Mouse (Mus musculus) forebrain, embryonic 16.5 days (tissue): Measurements from ENCODE around the gene Scrn2. TPM values are rescaled to one million over a fixed set of nuclear protein-coding genes. Genes with fewer than 3 reads are reported as not detected.

Experiments
- ATAC-seq: fragments of 200-750 bp; cut with Nextera tagmentation; 2 replicates; pipeline ENCODE4 v1.8.0; 2017; ENCODE audit warnings: mild to moderate bottlenecking, moderate library complexity
- H3K27ac ChIP-seq: fragments of 300-500 bp; sonication (generic); 2 replicates; pipeline ENCODE4 v1.5.1; 2014; ENCODE audit warnings: low read length, control low read depth
- H3K27me3 ChIP-seq: fragments of 300-500 bp; sonication (generic); replicated peaks from 2 replicates; pipeline ENCODE4 v1.6.1; 2014; ENCODE audit warnings: low read length; ENCODE audit not compliant: control insufficient read depth, insufficient read depth
- H3K36me3 ChIP-seq: fragments of 300-500 bp; sonication (generic); 2 replicates; pipeline ENCODE4 v1.6.1; 2014; ENCODE audit not compliant: control insufficient read depth, insufficient read depth
- H3K4me1 ChIP-seq: fragments of 300-500 bp; sonication (generic); replicated peaks from 2 replicates; pipeline ENCODE4 v1.6.1; 2014; ENCODE audit warnings: low read length; ENCODE audit not compliant: control insufficient read depth, insufficient read depth
- H3K4me2 ChIP-seq: fragments of 300-500 bp; sonication (generic); 2 replicates; pipeline ENCODE4 v1.6.1; 2014; ENCODE audit warnings: mild to moderate bottlenecking, low read length, control low read depth
- H3K4me3 ChIP-seq: fragments of 300-500 bp; sonication (generic); replicated peaks from 2 replicates; pipeline ENCODE4 v1.5.1; 2014; ENCODE audit warnings: mild to moderate bottlenecking, low read length, control low read depth
- H3K9ac ChIP-seq: fragments of 300-500 bp; sonication (generic); replicated peaks from 2 replicates; pipeline ENCODE4 v1.6.1; 2014; ENCODE audit warnings: low read depth, low read length, control low read depth
- H3K9me3 ChIP-seq: fragments of 300-500 bp; sonication (generic); 2 replicates; pipeline ENCODE4 v1.6.1; 2016; ENCODE audit warnings: low read length; ENCODE audit not compliant: control insufficient read depth
- WGBS: fragments of 180-500 bp; shearing (Covaris S2); extraction: QIAGEN DNeasy Blood & Tissue Kit; methylation state at CpG from one replicate; pipeline ENCODE4 v1.1.7; 2014; 5-methylcytosine and 5-hydroxymethylcytosine counted together
- microRNA-seq: library from miRNA; unstranded; fragments of <30 nt; microRNA quantifications from one replicate; pipeline ENCODE4, GENCODE M21; 2017
- polyA plus RNA-seq: library from polyadenylated mRNA; unstranded; fragments of >200 nt; fragmentation: Nextera tagmentation; extraction: Ambion mirVana; gene quantifications from 2 replicates; pipeline ENCODE4 v1.2.1, GENCODE M21; 2015

Scrn2 gene
- polyA plus RNA-seq, 1 experiment from 2014 or later = 16.2 TPM

- no peak overlapping the region for H3K27ac ChIP-seq
- no peak overlapping the region for H3K9ac ChIP-seq
- H3K9me3 ChIP-seq = no peaks in the 10 kb centered on the region
- 49% methylated on average over 11 of the region's 11 CpGs for WGBS
- H3K4me3 ChIP-seq = no peak overlapping the region
- no peaks in the 10 kb centered on the region for H3K27me3 ChIP-seq
- no peak for ATAC-seq
- no peak overlapping the region for H3K4me2 ChIP-seq
- H3K4me1 ChIP-seq = no peaks in the 10 kb centered on the region
- H3K36me3 ChIP-seq = no peaks in the 10 kb centered on the region
Measured at GRCm38 (mm10) chr11:97082977-97083376, 53.2 kb downstream of the Scrn2 start.

Small RNA genes within 50 kb of the gene (microRNA-seq; reads per million reads assigned to microRNA genes)
- gene Mir8103 = not detected

Other genes with a start within 250 kb of the Scrn2 start
- gene Cbx1, start 240.8 kb upstream of the Scrn2 start, polyA plus RNA-seq = 87.7 and 93.3 TPM in 2 replicates
- 64.8 and 68.2 TPM in 2 replicates for gene Nfe2l1, start 200.0 kb upstream of the Scrn2 start, polyA plus RNA-seq
- 10.4 and 16.6 TPM in 2 replicates for gene Copz2, start 180.1 kb upstream of the Scrn2 start, polyA plus RNA-seq
- gene Cdk5rap3, start 113.4 kb upstream of the Scrn2 start, polyA plus RNA-seq = 103 and 106 TPM in 2 replicates
- 0.19 and 0.27 TPM in 2 replicates for gene Prr15l, start 101.8 kb upstream of the Scrn2 start, polyA plus RNA-seq
- gene Pnpo, start 86.0 kb upstream of the Scrn2 start, polyA plus RNA-seq = 21.7 and 22.8 TPM in 2 replicates
- gene Sp2, start 47.0 kb upstream of the Scrn2 start, polyA plus RNA-seq = 16.2 and 16.3 TPM in 2 replicates
- gene Sp6, start 16.5 kb upstream of the Scrn2 start, polyA plus RNA-seq = 0.29 and 0.68 TPM in 2 replicates
- gene Lrrc46, start 11.5 kb downstream of the Scrn2 start, polyA plus RNA-seq = 3.0 and 3.1 TPM in 2 replicates
- 54.3 and 56.2 TPM in 2 replicates for gene Mrpl10, start 11.6 kb downstream of the Scrn2 start, polyA plus RNA-seq
- 11.0 and 13.1 TPM in 2 replicates for gene Osbpl7, start 20.7 kb downstream of the Scrn2 start, polyA plus RNA-seq
- 0.35 and 0.38 TPM in 2 replicates for gene Tbx21, start 85.4 kb downstream of the Scrn2 start, polyA plus RNA-seq
- gene Tbkbp1, start 121.6 kb downstream of the Scrn2 start, polyA plus RNA-seq = 5.7 and 6.0 TPM in 2 replicates
- 39.0 and 40.6 TPM in 2 replicates for gene Kpnb1, start 157.9 kb downstream of the Scrn2 start, polyA plus RNA-seq